Mouse (Mus musculus): ENCODE results near the gene Extl2. TPM values are rescaled to one million over a fixed set of nuclear protein-coding genes. Genes with fewer than 3 reads are reported as not detected.

Gene Extl2
- total RNA-seq, 2 experiments from 2014 or later = 11.9 to 25.7 TPM

GRCm38 (mm10) chr3:116007941-116008440 is 729 bp downstream of the Extl2 start:
- DNase-seq = peak; percentile 86 to 87

GRCm38 (mm10) chr3:116009622-116010344 is 2.5 kb downstream of the Extl2 start:
- DNase-seq = no peak

GRCm38 (mm10) chr3:116014901-116015300 is 7.6 kb downstream of the Extl2 start:
- DNase-seq = no peak

GRCm38 (mm10) chr3:116016116-116016515 is 8.9 kb downstream of the Extl2 start:
- DNase-seq = no peak

GRCm38 (mm10) chr3:116018606-116019005 is 11.3 kb downstream of the Extl2 start:
- no peak for DNase-seq

- no peak for DNase-seq
Observed at GRCm38 (mm10) chr3:116019136-116019535, 11.9 kb downstream of the Extl2 start.

- no peak for DNase-seq
Observed at GRCm38 (mm10) chr3:116024236-116024635, 17.0 kb downstream of the Extl2 start.

GRCm38 (mm10) chr3:116024669-116025068 is 17.4 kb downstream of the Extl2 start:
- DNase-seq = no peak

- DNase-seq = no peak
Observed at GRCm38 (mm10) chr3:116025701-116026100, 18.4 kb downstream of the Extl2 start.

GRCm38 (mm10) chr3:116026996-116027395 is 19.7 kb downstream of the Extl2 start:
- no peak for DNase-seq

- no peak for DNase-seq
Observed at GRCm38 (mm10) chr3:116030152-116030788, 23.0 kb downstream of the Extl2 start.

- no peak for DNase-seq
Observed at GRCm38 (mm10) chr3:116033218-116033870, 26.1 kb downstream of the Extl2 start.

GRCm38 (mm10) chr3:116033871-116034222 is 26.6 kb downstream of the Extl2 start:
- DNase-seq = peak in 1 of 2 experiments; percentile 16

GRCm38 (mm10) chr3:116040776-116041175 is 33.5 kb downstream of the Extl2 start:
- no peak for DNase-seq

- DNase-seq = no peak
Observed at GRCm38 (mm10) chr3:116046000-116046399, 38.7 kb downstream of the Extl2 start.

GRCm38 (mm10) chr3:116047034-116047433 is 39.8 kb downstream of the Extl2 start:
- DNase-seq = no peak

GRCm38 (mm10) chr3:116057078-116057477 is 49.8 kb downstream of the Extl2 start:
- DNase-seq = no peak

- DNase-seq = no peak
Observed at GRCm38 (mm10) chr3:116060320-116060719, 53.1 kb downstream of the Extl2 start.

GRCm38 (mm10) chr3:116062141-116062540 is 54.9 kb downstream of the Extl2 start:
- no peak for DNase-seq

- peak in 1 of 2 experiments; percentile 4 for DNase-seq
Observed at GRCm38 (mm10) chr3:116072584-116072983, 65.3 kb downstream of the Extl2 start.

- DNase-seq = no peak
Observed at GRCm38 (mm10) chr3:116076739-116077138, 69.5 kb downstream of the Extl2 start.

- DNase-seq = no peak
Observed at GRCm38 (mm10) chr3:116078490-116078889, 71.2 kb downstream of the Extl2 start.

All from adrenal gland, postnatal 36 days (tissue).